Mouse (Mus musculus) embryonic facial prominence, embryonic 11.5 days (tissue): ENCODE data around the gene Brsk2. TPM values are rescaled to one million over a fixed set of nuclear protein-coding genes. Genes with fewer than 3 reads are reported as not detected.
"Not testable (repeated sequence)": the region's sequence is repeated elsewhere in the genome, so short reads cannot be mapped to it uniquely, and the experiment has no call there.

Experiments
- ATAC-seq: fragments of 200-750 bp; cut with Nextera tagmentation; replicated peaks from 2 replicates; pipeline ENCODE4 v1.8.0; 2017; ENCODE audit warnings: low read depth; ENCODE audit not compliant: insufficient number of reproducible peaks, low FRiP score, low TSS enrichment
- DNase-seq: peaks from one replicate; pipeline ENCODE4 v3.0.0-alpha.2; 2015; ENCODE audit warnings: low spot score
- H3K27ac ChIP-seq: fragments of 300-500 bp; sonication (generic); replicated peaks from 2 replicates; pipeline ENCODE4 v1.5.1; 2014; ENCODE audit warnings: mild to moderate bottlenecking, low read depth, low read length, control low read depth
- H3K27me3 ChIP-seq: fragments of 300-500 bp; sonication (generic); 2 replicates; pipeline ENCODE4 v1.6.1; 2014; ENCODE audit warnings: mild to moderate bottlenecking, low read length, moderate library complexity, mixed read lengths; ENCODE audit not compliant: control insufficient read depth, insufficient read depth
- H3K36me3 ChIP-seq: fragments of 300-500 bp; sonication (generic); replicated peaks from 2 replicates; pipeline ENCODE4 v1.6.1; 2014; ENCODE audit warnings: low read depth, mild to moderate bottlenecking, low read length, moderate library complexity, mixed read lengths; ENCODE audit not compliant: control insufficient read depth, insufficient read depth
- H3K4me1 ChIP-seq: fragments of 300-500 bp; sonication (generic); 2 replicates; pipeline ENCODE4 v1.6.1; 2014; ENCODE audit warnings: low read length, mixed read lengths; ENCODE audit not compliant: control insufficient read depth, insufficient read depth
- H3K4me2 ChIP-seq: fragments of 300-500 bp; sonication (generic); 2 replicates; pipeline ENCODE4 v1.6.1; 2014; ENCODE audit warnings: low read depth, mild to moderate bottlenecking, control low read depth, low read length, moderate library complexity
- H3K4me3 ChIP-seq: fragments of 300-500 bp; sonication (generic); 2 replicates; pipeline ENCODE4 v1.5.1; 2014; ENCODE audit warnings: low read depth, low read length, control low read depth
- H3K9ac ChIP-seq: fragments of 300-500 bp; sonication (generic); replicated peaks from 2 replicates; pipeline ENCODE4 v1.6.1; 2014; ENCODE audit warnings: mild to moderate bottlenecking, control low read depth, low read length
- H3K9me3 ChIP-seq: fragments of 300-500 bp; sonication (generic); replicated peaks from 2 replicates; pipeline ENCODE4 v1.6.1; 2016; ENCODE audit warnings: mild to moderate bottlenecking, low read length, inconsistent platforms, mixed read lengths; ENCODE audit not compliant: control insufficient read depth
- WGBS: fragments of 180-500 bp; shearing (Covaris S2); extraction: QIAGEN DNeasy Blood & Tissue Kit; methylation state at CpG from one replicate; pipeline ENCODE4 v1.1.7; 2014; 5-methylcytosine and 5-hydroxymethylcytosine counted together
- polyA plus RNA-seq: library from polyadenylated mRNA; unstranded; fragments of >200 nt; fragmentation: Nextera tagmentation; extraction: Ambion mirVana; gene quantifications from 2 replicates; pipeline ENCODE4 v1.2.1, GENCODE M21; 2014

Gene Brsk2
- polyA plus RNA-seq = 2.4 and 2.8 TPM in 2 replicates

DNA sequence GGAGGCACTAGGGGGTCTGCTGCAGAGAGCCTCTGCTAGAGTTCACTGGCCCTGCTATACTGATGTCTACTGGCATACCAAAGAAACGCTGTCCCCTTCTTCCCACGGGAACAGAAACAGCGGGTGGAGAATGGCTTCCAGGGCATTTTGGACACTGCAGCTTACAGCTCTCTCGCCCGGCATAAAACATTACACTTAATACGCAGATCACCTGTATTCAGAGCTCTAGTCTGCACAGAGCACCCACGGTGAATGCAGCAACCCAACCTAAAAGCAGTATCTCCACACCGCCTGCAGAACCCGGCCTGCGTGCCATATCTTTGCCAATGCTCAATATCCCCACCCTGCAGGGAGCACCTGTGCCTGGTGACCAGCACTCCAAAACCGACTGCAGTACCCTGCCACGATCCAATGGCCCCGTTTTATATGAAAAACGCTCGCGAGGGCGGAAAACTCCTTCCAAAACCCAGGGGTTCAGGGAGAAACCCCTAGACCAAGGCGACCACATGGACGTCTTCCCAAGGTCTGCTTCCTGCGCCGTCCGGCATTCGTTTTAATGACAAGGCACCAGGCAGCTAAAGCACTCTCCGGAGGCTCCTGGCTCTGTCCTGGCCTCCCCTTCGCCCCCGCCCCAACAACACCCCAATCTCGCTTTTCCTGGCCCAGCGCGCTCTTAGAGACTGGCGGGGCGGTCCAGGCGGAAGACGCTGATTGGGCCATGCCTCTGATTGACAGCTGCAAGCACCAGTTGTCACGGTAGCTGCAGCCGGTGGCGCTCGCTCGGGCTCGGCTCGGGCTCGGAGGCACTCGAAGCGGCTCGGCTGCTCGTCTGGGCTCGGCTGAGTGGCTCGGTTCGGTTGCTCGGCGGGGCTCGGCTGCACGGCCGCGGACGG is at the start of gene Brsk2:
Gene Brsk2 (plus strand): TSS at position 846 of the 893 bp plus-strand sequence.
- Histone ChIP-seq H3K36me3 (no peaks in the 10 kb centered on the region), H3K27me3 (peaks cover 49% of the 10 kb centered on the region), H3K9ac (peak within 1 kb of the TSS; percentile 72), H3K4me2 (peak within 1 kb of the TSS; percentile 89), H3K27ac (peak within 1 kb of the TSS; percentile 65), H3K4me3 (peak within 1 kb of the TSS; percentile 52), H3K4me1 (no peaks in the 10 kb centered on the region; the same call in none of the 2 replicates), H3K9me3 (no peaks in the 10 kb centered on the region)
- 3% methylated on average over 51 of the region's 55 CpGs for WGBS
- ATAC-seq (peak; percentile 87), DNase-seq (peak; percentile 94)

DNA sequence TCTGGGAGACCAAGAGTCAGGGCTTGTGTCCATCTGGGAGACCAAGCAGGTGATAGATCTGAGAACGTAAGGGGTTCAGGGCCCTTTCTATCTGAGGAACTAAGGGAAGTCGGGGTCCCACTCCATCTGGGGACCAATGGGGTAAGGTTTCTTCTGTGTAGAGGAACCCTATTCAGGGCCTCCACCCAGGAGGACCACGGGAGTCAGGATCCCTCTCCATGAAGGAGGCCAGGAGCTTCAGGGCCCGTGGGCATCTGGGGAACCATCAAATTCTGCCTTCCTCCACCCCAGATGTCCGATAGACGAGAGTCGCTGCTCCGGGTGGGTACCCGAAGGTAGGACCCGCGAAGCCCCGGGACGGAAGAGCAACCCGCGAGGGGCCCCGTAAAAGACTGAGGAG is 47.7 kb upstream of the Brsk2 start:
- Histone ChIP-seq H3K4me3 (peak overlapping the region; percentile 87), H3K9ac (peak overlapping the region; percentile 85), H3K36me3 (no peaks in the 10 kb centered on the region; the same call in 1 of the 2 replicates), H3K4me1 (no peaks in the 10 kb centered on the region), H3K27me3 (no peaks in the 10 kb centered on the region), H3K27ac (peak overlapping the region; percentile 41; the same call in 1 of the 2 replicates), H3K4me2 (peak overlapping the region; percentile 86), H3K9me3 (no peaks in the 10 kb centered on the region)
- ATAC-seq = peak; percentile 54
- peak; percentile 6 for DNase-seq
- under 1% methylated on average over 16 of the region's 16 CpGs for WGBS

DNA sequence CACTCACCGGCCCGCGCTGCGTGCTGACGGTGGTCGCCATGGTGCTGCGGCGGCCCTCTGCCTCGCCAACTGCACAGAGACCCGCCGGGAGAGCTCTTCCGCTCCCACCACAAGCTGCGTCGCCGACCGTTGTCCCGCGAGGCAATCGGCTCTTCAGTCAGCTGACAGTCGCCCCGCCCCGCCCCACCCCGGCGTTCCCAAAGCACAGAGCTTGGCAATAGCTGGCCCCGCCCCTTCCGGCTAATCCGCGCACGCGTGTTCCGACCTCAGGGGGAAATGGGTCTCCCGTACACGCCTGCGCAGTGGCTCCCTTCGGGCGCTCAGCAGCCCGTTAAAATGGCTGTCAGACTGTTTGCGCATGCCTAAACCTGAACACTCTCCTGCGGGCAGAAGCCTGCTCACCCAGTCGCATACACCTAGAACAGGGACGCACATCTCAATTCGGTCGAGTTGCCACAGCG is 47.3 kb upstream of the Brsk2 start:
- Histone ChIP-seq H3K4me1 (no peaks in the 10 kb centered on the region), H3K9ac (peak overlapping the region; percentile 85), H3K4me2 (peak overlapping the region; percentile 86), H3K9me3 (no peaks in the 10 kb centered on the region), H3K4me3 (peak overlapping the region; percentile 87), H3K36me3 (no peaks in the 10 kb centered on the region; the same call in 1 of the 2 replicates), H3K27ac (peak overlapping the region; percentile 41; the same call in 1 of the 2 replicates), H3K27me3 (no peaks in the 10 kb centered on the region)
- DNase-seq (peak; percentile 100), ATAC-seq (peak; percentile 95)
- under 1% methylated on average over 44 of the region's 44 CpGs for WGBS

DNA sequence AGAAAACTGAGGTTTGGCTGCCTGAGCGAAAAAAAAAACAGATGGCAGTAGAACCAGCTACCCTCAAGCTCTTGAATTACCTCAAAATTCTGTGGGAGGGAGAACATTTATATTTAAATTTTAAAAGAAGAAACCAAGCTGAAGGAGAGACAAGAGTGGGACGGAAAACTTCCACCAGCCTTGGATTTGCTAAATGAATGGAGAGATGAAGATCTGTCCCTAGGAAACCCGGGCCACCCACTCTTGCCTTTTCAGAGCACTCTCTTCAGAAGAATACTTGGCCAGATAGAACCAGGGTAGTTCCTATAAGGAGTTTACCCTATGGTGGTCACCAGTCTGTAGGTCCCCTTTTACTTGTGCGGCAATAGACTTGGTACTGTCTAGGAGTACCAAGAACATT is 46.8 kb upstream of the Brsk2 start:
- Histone ChIP-seq H3K4me1 (no peaks in the 10 kb centered on the region), H3K9ac (peak overlapping the region; percentile 63), H3K9me3 (no peaks in the 10 kb centered on the region), H3K27ac (no peak overlapping the region), H3K4me3 (peak overlapping the region; percentile 87), H3K36me3 (no peaks in the 10 kb centered on the region), H3K4me2 (peak overlapping the region; percentile 72), H3K27me3 (no peaks in the 10 kb centered on the region)
- DNase-seq = peak; percentile 3
- 66% methylated on average over 4 of the region's 4 CpGs for WGBS
- no peak for ATAC-seq

DNA sequence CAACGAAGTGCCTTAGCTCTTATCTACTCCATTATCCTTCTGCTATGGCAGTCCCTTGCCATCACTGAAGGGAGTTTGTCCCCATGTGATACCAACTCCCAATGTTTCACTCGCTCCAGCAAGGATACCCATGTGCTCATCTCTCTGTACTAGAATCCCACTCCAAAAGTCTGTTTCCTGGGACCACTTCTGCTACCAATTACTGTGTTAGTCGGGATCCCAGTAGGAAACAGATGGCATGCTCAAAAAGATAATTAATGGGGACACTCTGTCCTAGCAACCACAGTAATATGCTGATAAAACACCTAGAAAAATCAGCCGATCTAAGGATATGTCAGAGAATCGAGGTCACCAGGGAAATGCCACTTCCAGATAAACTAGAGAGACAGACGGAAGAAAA is 41.0 kb upstream of the Brsk2 start:
- H3K36me3 ChIP-seq = no peaks in the 10 kb centered on the region
- 70% methylated on average over 6 of the region's 6 CpGs for WGBS
- DNase-seq (no peak), ATAC-seq (no peak)
- H3K27ac ChIP-seq = no peak overlapping the region
- no peak overlapping the region for H3K9ac ChIP-seq
- no peaks in the 10 kb centered on the region for H3K4me1 ChIP-seq
- H3K9me3 ChIP-seq = no peaks in the 10 kb centered on the region
- H3K4me3 ChIP-seq = no peak overlapping the region
- no peaks in the 10 kb centered on the region for H3K27me3 ChIP-seq
- H3K4me2 ChIP-seq = no peak overlapping the region

DNA sequence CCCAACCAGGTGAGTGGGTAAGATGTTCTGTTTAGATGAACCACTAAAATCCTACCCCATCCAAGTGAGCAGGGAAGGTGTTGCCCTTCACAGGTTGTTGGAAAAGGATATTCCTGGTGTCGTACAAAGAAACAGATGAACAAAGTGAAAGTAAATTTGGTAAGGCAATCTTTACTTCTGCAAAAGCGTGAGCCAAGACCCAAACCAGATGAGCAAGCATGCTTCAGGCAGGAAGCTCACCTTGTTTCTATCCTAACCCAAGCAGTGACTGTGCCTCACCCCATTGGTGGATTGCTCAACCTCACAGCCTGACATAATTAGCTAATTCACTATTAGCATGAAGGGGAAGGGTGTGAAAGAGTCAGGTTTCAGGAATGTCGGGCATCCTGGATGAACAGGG is 38.2 kb upstream of the Brsk2 start:
- H3K9me3 ChIP-seq = no peaks in the 10 kb centered on the region
- H3K4me1 ChIP-seq = no peaks in the 10 kb centered on the region
- no peaks in the 10 kb centered on the region for H3K36me3 ChIP-seq
- no peak overlapping the region for H3K27ac ChIP-seq
- H3K9ac ChIP-seq = no peak overlapping the region
- no peak overlapping the region for H3K4me3 ChIP-seq
- no peak overlapping the region for H3K4me2 ChIP-seq
- no peak for ATAC-seq
- 60% methylated on average over 3 of the region's 3 CpGs for WGBS
- no peaks in the 10 kb centered on the region for H3K27me3 ChIP-seq
- DNase-seq = no peak

DNA sequence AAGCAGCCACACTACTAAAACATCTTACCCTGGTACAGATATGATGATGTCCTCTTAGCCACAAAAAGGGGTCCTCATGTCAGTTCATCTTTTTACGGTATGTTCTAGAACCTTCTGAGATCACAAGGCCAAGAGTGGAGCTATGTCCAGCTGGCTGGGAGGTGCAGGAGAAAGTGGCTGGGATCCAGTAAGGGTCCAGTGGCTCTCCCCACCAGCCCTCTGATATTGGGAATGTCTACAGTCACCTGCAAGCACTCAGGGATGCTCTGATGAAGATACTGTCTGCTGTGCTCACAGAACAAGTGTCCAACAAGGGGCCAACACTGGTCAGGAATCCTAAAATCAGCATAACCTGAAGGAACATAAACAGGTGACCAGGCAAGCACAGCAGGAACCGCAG is 31.1 kb upstream of the Brsk2 start, which contains the start of gene Tollip:
Gene Tollip (minus strand): TSS at position 101 of the 400 bp plus-strand sequence.
- 95% methylated on average over 2 of the region's 2 CpGs for WGBS
- Histone ChIP-seq H3K4me3 (no peak within 1 kb of the TSS), H3K4me2 (no peak within 1 kb of the TSS), H3K9ac (no peak within 1 kb of the TSS), H3K27me3 (no peaks in the 10 kb centered on the region), H3K27ac (no peak within 1 kb of the TSS), H3K36me3 (no peaks in the 10 kb centered on the region), H3K4me1 (no peaks in the 10 kb centered on the region), H3K9me3 (no peaks in the 10 kb centered on the region)
- no peak for ATAC-seq
- no peak for DNase-seq

DNA sequence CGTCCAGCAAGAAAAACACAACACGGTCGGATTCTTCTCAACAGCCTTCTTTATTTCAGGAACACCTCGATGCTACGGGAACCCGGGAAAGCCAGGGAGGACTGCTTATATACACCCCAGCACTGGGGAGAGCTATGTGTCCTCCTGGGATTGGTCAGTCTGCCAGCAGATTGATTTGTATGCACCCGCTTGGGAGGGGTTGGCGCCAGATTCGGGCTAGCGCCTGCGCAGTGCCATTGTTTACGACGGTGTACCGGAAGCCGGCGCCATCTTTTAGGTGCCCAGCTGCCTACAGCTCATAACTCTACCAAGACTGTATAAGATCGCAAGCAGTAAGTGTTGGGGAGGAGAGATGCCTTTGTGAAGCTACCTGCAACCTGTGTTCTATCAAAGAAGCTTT is 25.4 kb upstream of the Brsk2 start:
- H3K36me3 ChIP-seq, H3K4me3 ChIP-seq, DNase-seq, H3K27ac ChIP-seq, H3K4me2 ChIP-seq, H3K9me3 ChIP-seq, ATAC-seq, H3K9ac ChIP-seq, H3K27me3 ChIP-seq, H3K4me1 ChIP-seq: not testable (repeated sequence)
- 91% methylated on average over 17 of the region's 17 CpGs for WGBS
